Mouse (Mus musculus): ENCODE data around the gene Gm9945.

The Gm9945 gene

DNA sequence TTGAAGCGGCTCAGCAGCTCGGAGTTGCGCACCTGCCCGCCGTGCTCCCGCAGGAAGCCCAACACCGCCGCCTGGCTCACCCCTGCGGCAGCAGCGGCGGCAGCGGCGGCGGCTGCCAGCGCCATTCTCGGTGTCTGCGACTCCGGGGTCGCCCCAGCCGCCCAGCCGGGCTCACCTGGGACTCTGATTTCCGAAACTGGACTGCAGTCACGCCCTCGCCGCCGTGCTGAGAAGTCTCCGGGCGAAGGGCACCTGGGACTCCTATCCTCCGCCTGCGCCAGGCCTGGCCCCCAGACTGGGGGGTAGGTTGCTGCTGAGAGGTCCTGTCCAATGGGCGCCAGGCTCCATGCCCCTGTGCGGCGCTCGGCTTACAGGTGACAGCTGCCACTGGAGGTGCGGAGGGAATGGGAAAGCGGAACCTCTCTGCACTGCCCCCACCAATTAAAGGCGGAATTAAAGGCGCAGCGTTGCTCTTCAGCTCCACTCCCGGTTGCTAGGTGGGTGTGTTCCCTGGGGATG, at the start of gene Gm9945, which contains the start of gene Sowaha:
Gene Gm9945, plus strand, starts transcription at position 384 of the 519 bp plus-strand sequence.
Gene Sowaha, minus strand, starts transcription at position 492 of the 519 bp plus-strand sequence.
- peak; percentile 59 for DNase-seq (ENCODE audit: low spot score)

GRCm38 (mm10) chr11:53430300-53430669, 49.7 kb upstream of the Gm9945 start:
- DNase-seq (ENCODE audit: low spot score): no peak

DNA sequence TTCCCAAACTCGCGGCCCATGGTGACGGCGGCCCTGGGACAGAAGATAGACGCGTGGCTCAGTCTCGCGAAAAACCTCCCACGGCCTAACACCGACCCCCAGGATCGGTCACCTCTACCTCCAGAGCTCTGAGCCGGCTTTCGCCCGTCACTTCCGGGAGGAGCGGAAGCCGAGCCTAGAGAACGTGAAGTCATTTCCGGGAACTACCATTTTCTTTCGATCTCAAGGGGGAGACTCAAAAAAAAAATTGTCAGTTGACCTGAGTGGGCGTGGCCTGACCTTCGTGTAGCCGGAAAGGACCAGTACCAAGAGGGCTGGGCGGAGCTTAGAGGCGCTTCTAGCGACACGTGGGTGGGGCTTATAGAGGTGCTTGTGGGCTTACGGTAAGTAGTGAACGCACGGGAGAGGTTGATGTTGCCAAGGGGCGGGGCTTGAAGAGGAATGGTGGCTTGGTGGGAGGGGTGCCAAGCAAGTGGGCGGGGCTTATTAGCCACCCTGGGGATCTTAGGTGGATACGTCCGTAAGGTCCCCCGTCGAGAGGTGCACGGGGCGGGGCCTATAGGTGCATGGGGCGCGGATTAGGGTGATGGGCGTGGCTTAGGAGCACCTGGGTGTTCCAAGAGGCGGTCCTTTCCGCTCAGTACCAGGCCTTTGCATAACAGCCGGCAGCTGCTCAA, 49.2 kb upstream of the Gm9945 start, which contains the start of the genes Uqcrq and Gdf9:
Gene Uqcrq, minus strand, starts transcription at position 162 of the 677 bp plus-strand sequence.
Gene Gdf9, plus strand, starts transcription at position 354 of the 677 bp plus-strand sequence.
- peak; percentile 100 for DNase-seq (ENCODE audit: low spot score)

DNA sequence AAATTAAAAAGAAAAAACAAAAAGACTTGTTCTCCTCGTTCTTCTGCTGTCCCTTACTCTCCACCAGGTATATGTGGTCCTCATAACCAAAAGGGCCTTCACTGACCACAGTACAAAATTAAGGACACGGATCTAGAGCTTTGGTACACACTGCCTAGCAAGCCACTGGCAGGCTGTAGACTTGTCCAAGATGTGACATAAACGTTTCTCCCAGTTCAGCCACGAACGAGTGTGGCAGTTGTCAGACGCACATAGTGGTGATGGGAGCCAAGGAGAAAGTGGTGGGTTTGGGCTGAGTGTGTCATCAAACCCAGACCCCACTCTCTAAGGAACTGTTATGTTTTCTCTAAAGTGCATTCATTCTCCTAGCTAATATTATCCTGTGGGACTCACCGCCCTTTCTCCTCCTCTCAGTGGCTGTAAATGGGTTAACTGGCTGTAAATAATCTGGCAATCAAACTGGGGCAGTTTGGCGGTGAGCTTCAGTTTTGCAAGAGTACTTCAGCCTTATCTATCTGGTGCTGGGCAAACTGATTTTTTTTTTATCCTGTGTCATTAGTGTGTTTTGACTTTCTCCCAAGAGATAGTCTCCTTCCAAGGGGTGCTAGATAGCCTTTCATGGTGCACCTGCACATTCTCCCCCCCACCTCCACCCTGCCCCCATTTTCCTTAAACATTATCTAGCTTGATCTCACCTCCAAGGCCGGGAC, 48.5 kb upstream of the Gm9945 start:
- DNase-seq (ENCODE audit: low spot score): no peak

GRCm38 (mm10) chr11:53433057-53433456, 46.9 kb upstream of the Gm9945 start:
- no peak for DNase-seq (ENCODE audit: low spot score)

DNA sequence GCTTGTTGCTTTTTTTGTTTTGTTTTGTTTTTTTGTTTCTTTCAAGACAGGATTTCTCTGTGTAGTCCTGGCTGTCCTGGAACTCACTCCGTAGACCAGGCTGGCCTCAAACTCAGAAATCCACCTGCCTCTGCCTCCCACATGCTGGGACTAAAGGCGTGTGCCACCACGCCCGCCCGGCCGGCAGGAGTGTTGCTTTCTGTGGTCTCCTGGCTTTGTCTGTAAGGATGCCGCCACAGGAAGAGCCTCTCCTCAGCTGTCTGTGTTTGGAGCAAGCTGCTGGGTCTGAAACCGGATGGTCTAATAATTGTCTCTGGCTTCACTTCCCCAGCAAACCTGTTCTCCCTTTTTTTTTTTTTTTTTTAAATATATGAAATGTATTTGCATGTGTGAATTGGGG, 44.5 kb upstream of the Gm9945 start:
- DNase-seq (ENCODE audit: low spot score): no peak

GRCm38 (mm10) chr11:53436338-53436737, 43.6 kb upstream of the Gm9945 start:
- DNase-seq (ENCODE audit: low spot score): no peak

- DNase-seq (ENCODE audit: low spot score): no peak
These were observed 38.0 kb upstream of the Gm9945 start for GRCm38 (mm10) chr11:53441921-53442320.

- DNase-seq (ENCODE audit: low spot score): no peak
These were observed 36.1 kb upstream of the Gm9945 start for GRCm38 (mm10) chr11:53443861-53444260.

GRCm38 (mm10) chr11:53445562-53445961, 34.4 kb upstream of the Gm9945 start:
- no peak for DNase-seq (ENCODE audit: low spot score)

DNA sequence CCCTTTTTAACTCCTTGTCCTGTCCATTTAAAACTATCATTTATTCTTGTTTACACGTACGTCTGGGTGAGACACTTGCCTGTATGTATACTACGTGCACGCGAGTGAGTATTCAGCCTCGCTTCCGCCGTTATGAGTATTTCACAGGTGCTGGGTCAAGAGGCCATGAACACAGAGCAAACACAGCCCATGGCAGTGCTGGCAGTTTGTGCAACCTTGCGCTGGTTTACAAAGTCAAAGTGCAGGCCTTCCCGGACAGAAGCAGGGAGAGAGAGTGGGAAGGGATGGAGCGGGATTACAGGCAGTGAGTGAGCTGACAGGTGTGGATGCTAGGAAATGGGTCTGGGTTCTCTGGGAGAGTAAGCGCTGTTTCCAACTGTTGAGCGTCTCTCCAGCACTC, 33.8 kb upstream of the Gm9945 start:
- no peak for DNase-seq (ENCODE audit: low spot score)

DNA sequence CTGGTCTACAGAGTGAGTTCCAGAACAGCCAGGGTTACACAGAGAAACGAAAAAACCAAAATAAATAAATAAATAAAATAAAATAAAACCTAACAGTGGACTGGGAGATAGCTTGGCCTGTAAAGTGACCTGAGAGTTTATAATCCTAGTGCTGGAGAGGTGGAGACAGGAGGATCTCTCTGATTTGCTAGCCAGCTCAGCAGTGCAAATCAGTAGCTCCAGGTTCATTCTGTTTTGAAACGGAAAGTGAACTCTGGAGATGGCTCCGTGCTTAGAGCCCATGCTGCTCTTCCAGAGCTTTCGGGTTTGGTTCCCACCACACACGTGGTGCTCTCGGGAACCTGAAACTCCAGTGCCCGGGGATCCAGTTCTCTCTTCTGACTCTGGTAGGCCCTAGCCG, 32.0 kb upstream of the Gm9945 start:
- no peak for DNase-seq (ENCODE audit: low spot score)

DNA sequence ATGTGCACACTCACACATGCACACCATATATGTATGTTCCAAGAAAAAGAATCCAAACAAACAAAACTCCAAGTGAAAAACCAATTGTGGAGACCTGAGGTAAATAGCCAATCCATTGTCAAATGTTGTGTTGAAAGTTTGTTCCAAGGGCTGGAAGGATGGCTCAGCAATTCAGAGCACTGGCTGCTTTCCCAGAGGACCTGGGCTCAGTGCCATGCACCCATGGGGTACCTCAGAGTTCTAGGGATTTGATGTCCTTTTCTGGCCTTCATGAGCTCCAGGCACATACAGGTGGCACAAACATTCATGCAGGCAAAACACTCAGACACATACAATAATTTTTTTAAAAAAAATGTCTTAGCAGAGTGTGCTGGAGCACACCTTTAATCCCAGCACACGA, 31.4 kb upstream of the Gm9945 start:
- DNase-seq (ENCODE audit: low spot score): no peak

GRCm38 (mm10) chr11:53450070-53450705, 29.8 kb upstream of the Gm9945 start:
- DNase-seq (ENCODE audit: low spot score): no peak

DNA sequence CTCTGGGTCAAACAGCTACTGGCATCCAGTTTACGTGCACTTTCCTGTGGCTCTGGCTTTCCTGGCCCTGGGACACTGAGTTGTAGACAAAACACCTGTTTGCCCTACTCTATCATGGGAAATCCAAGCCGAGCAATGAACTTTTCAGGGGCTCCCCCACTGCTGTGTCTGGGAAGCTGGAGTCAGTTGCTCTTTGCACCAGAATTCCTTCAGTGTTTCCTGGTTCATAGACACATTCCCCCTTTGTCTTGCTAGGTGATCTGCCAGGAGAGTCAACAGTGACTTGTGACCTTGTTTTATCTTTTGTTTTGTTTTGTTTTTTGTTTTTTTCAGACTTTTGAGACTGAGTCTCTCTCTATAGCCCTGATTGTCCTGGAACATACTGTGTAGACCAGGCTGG, 28.6 kb upstream of the Gm9945 start:
- DNase-seq (ENCODE audit: low spot score): no peak

DNA sequence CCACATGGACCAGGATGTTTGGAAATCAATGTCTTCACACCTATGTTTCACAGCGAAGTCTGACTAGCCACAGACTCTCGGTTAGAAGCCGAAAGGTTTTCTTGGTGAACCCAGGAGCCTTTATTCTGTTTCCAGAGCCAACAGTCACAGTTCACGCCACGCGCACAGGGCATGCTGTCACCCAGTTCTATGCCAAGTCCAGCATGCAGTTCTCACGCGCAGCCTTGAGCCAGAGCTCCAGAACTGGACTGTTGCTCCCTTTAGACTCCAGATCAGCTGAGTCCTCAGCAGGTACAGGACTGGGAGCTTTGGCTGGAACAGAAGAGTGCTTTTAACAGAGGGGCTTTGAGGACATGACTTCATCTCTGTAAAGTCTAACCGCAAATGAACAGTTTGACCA, 27.6 kb upstream of the Gm9945 start:
- DNase-seq (ENCODE audit: low spot score): no peak

DNA sequence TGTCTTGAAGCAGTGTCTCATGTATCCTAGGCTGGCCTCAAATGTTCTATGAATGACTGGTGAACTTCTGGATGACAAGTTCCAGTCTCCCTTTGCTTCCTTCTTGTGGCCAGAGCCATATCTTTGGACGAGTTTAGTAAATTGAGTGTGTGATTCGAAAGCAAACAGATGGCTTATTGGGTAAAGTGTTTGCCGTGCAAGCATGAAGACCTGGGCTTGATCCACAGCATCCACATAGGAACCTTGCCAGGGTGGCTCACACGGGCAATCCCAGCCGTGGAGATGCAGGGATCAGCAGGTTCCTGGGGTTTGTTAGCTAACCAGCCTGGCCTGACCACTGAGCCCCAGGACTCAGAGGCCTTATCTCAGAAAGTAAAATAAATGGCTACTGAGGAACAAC, 26.9 kb upstream of the Gm9945 start:
- no peak for DNase-seq (ENCODE audit: low spot score)

DNA sequence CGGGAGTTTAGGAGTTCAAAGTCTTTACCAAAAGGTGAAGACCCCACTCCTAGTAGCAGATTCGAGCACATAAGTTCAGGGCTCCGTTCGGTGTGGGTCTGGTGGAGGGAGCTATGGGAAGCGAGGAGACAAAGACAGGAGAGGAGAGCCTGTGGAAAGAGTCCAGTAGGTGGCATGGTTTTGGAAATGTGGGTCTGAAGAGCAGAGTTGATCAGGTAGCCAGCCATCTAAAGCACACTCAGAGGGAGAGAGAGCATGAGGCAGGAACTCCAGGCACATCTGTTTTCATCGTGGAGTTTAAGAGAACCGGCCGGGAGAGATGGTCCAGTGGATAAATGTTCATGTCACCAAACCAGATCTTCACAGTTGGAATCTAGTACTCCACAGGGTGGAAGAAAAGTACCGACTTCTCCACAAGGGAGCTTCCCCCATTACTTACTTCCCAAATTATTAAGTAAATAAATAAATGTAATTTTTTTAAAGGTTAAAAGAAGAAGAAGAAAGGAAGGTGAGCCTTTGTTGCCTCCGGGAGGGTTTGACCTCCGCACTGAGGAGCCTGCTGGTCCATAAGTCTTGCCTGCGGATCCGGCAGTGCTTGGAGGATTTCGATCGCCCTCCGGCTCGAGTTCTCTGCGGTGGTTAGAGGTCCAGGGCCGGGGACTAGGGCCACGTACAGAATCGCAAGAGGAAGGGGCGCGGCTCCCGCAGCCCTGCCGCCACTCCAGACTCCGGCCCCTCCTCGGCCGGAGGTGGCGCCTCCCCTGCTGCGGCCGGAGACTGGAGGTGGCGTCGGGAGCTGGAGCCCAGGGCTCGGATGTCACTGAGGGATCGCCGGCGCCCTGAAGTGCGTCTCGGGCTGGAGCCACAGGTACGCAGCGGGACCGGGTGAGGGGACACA, 23.2 kb upstream of the Gm9945 start, which contains the start of the genes Gm10447 and Shroom1:
Gene Gm10447, minus strand, starts transcription at position 637 of the 898 bp plus-strand sequence.
Gene Shroom1, plus strand, starts transcription at position 732 of the 898 bp plus-strand sequence.
- peak; percentile 67 for DNase-seq (ENCODE audit: low spot score)

GRCm38 (mm10) chr11:53457372-53457954, 22.5 kb upstream of the Gm9945 start:
- DNase-seq (ENCODE audit: low spot score): no peak

DNA sequence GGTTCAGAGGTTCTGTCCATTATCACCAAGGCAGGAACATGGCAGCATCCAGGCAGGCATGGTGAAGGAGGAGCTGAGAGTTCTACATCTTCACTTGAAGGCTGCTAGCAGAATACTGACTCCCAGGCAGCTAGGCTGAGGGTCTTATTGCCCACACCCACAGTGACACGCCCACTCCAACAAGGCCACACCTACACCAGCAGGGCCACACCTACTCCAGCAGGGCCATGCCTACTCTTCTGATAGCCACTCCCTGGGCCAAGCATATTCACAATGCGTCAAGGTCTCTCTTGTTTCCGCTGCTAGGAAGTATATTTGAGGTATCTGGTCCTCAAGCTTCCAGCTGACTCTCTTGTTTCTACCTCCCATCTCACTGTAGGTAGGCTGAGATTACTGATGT, 21.0 kb upstream of the Gm9945 start:
- DNase-seq (ENCODE audit: low spot score): no peak

DNA sequence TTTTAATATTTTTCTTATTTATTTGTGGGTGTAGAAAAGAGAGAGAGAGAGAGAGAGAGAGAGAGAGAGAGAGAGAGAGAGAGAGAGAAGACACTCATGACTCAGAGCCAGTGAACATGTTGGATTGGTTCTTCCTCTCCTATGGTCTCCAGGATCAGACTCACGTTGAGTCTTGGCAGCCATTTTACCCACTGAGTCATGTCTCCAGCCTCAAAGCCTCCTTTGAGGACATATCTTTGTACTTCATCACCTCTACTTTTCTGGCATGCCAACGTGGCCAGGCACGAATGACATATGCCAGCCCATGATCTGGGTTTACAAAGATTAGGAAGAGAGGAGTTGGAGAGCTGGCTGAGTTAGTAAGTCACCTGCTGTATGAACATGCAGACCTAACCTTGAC, 19.8 kb upstream of the Gm9945 start:
- DNase-seq (ENCODE audit: low spot score): no peak
